Mouse (Mus musculus) neural tube, embryonic 14.5 days (tissue): ENCODE data around the gene Olfr631. TPM values are rescaled to one million over a fixed set of nuclear protein-coding genes. Genes with fewer than 3 reads are reported as not detected.

Experiments used
- ATAC-seq: fragments of 200-750 bp; cut with Nextera tagmentation; 2 replicates; pipeline ENCODE4 v1.8.0; 2017; ENCODE audit warnings: low read depth, mild to moderate bottlenecking, moderate TSS enrichment, moderate library complexity
- H3K27ac ChIP-seq: fragments of 300-500 bp; sonication (generic); 2 replicates; pipeline ENCODE4 v1.5.1; 2014; ENCODE audit warnings: low read depth, mild to moderate bottlenecking, control low read depth, low read length, moderate library complexity, mixed read lengths
- H3K27me3 ChIP-seq: fragments of 300-500 bp; sonication (generic); 2 replicates; pipeline ENCODE4 v1.6.1; 2014; ENCODE audit warnings: low read length; ENCODE audit not compliant: control insufficient read depth, insufficient read depth
- H3K36me3 ChIP-seq: fragments of 300-500 bp; sonication (generic); 2 replicates; pipeline ENCODE4 v1.6.1; 2014; ENCODE audit warnings: low read length, mixed read lengths; ENCODE audit not compliant: control insufficient read depth, insufficient read depth
- H3K4me1 ChIP-seq: fragments of 300-500 bp; sonication (generic); 2 replicates; pipeline ENCODE4 v1.6.1; 2014; ENCODE audit warnings: low read length; ENCODE audit not compliant: control insufficient read depth, insufficient read depth
- H3K4me2 ChIP-seq: fragments of 300-500 bp; sonication (generic); 2 replicates; pipeline ENCODE4 v1.6.1; 2014; ENCODE audit warnings: mild to moderate bottlenecking, low read depth, low read length, control low read depth
- H3K4me3 ChIP-seq: fragments of 300-500 bp; sonication (generic); 2 replicates; pipeline ENCODE4 v1.5.1; 2014; ENCODE audit warnings: low read depth, low read length, control low read depth, mixed read lengths
- H3K9ac ChIP-seq: fragments of 300-500 bp; sonication (generic); replicated peaks from 2 replicates; pipeline ENCODE4 v1.6.1; 2014; ENCODE audit warnings: low read depth, mild to moderate bottlenecking, control low read depth, low read length, mixed read lengths
- H3K9me3 ChIP-seq: fragments of 300-500 bp; sonication (generic); 2 replicates; pipeline ENCODE4 v1.6.1; 2016; ENCODE audit warnings: low read length; ENCODE audit not compliant: control insufficient read depth
- WGBS: fragments of 180-500 bp; shearing (Covaris S2); extraction: QIAGEN DNeasy Blood & Tissue Kit; methylation state at CpG from one replicate; pipeline ENCODE4 v1.1.7; 2014; 5-methylcytosine and 5-hydroxymethylcytosine counted together
- polyA plus RNA-seq: library from polyadenylated mRNA; unstranded; fragments of >200 nt; fragmentation: Nextera tagmentation; extraction: Ambion mirVana; gene quantifications from 2 replicates; pipeline ENCODE4 v1.2.1, GENCODE M21; 2014

The Olfr631 gene
- polyA plus RNA-seq, result not detected in 2 replicates

DNA sequence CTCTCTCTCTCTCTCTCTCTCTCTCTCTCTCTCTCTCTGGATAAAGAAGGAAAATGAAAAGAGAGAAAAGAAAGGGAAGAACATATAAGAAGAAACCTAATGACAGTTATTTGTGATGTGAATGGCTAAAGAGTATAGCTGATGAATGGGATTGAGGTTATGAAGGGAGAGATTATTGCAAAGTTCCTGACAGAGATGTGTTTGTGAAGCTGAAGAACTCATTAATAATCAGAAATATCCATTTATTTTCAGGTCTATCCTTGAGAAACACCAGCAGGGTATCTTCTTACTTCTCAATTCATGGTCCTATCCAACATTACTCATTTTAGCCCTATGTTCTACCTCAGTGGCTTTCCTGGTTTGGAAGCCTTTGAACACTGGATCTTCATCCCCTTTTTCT, at the start of gene Olfr631:
Olfr631 (plus strand) TSS at position 301 of the 400 bp plus-strand sequence.
- ATAC-seq, result no peak
- no peaks in the 10 kb centered on the region for H3K9me3 ChIP-seq
- H3K27ac ChIP-seq, result no peak within 1 kb of the TSS
- no peaks in the 10 kb centered on the region for H3K36me3 ChIP-seq
- H3K4me1 ChIP-seq, result no peaks in the 10 kb centered on the region
- no peak within 1 kb of the TSS for H3K4me2 ChIP-seq
- H3K4me3 ChIP-seq, result no peak within 1 kb of the TSS
- H3K27me3 ChIP-seq, result no peaks in the 10 kb centered on the region
- no peak within 1 kb of the TSS for H3K9ac ChIP-seq

GRCm38 (mm10) chr7:103886152-103886551, 42.5 kb upstream of the Olfr631 start, which contains the start of gene Olfr66:
Gene Olfr66 (minus strand): TSS chr7:103886252.
- H3K27me3 ChIP-seq, result no peaks in the 10 kb centered on the region
- no peaks in the 10 kb centered on the region for H3K4me1 ChIP-seq
- no peak for ATAC-seq
- no peak within 1 kb of the TSS for H3K9ac ChIP-seq
- no peak within 1 kb of the TSS for H3K27ac ChIP-seq
- no peak within 1 kb of the TSS for H3K4me3 ChIP-seq
- H3K4me2 ChIP-seq, result no peak within 1 kb of the TSS
- no peaks in the 10 kb centered on the region for H3K36me3 ChIP-seq
- H3K9me3 ChIP-seq, result no peaks in the 10 kb centered on the region

DNA sequence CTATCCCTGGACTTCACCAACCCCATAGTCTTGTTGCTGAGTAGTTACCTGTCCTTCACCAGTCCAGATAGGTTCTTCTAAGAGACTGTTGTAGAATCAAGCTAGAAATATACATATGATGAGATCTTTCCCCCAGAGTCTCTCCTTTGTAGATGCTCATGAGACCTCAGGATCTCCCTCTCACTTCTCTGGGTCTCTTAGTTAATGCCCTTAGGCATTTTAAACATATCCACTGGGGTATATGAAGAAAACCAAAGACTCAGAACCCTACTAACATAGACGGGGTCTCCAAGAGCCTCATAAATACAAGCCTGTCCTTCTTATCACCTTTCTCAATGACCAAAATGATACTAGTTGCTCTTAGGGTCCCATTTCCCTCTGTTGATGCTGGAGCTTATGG, 34.2 kb upstream of the Olfr631 start, which contains the start of gene Olfr64:
Olfr64 (minus strand) TSS at position 101 of the 400 bp plus-strand sequence.
- no peaks in the 10 kb centered on the region for H3K9me3 ChIP-seq
- no peaks in the 10 kb centered on the region for H3K36me3 ChIP-seq
- ATAC-seq, result no peak
- no peaks in the 10 kb centered on the region for H3K27me3 ChIP-seq
- no peaks in the 10 kb centered on the region for H3K4me1 ChIP-seq
- H3K27ac ChIP-seq, result no peak within 1 kb of the TSS
- no peak within 1 kb of the TSS for H3K9ac ChIP-seq
- no peak within 1 kb of the TSS for H3K4me2 ChIP-seq
- 80% methylated on average over 1 of the region's 1 CpGs for WGBS
- no peak within 1 kb of the TSS for H3K4me3 ChIP-seq

GRCm38 (mm10) chr7:103903187-103903586, 25.4 kb upstream of the Olfr631 start, which contains the start of gene Olfr65:
Gene Olfr65 (plus strand): TSS chr7:103903487.
- no peak within 1 kb of the TSS for H3K4me3 ChIP-seq
- H3K4me2 ChIP-seq, result no peak within 1 kb of the TSS
- H3K9ac ChIP-seq, result no peak within 1 kb of the TSS
- no peak within 1 kb of the TSS for H3K27ac ChIP-seq
- no peak for ATAC-seq
- no peaks in the 10 kb centered on the region for H3K4me1 ChIP-seq
- H3K27me3 ChIP-seq, result no peaks in the 10 kb centered on the region
- 72% methylated on average over 2 of the region's 2 CpGs for WGBS
- H3K36me3 ChIP-seq, result no peaks in the 10 kb centered on the region
- no peaks in the 10 kb centered on the region for H3K9me3 ChIP-seq

DNA sequence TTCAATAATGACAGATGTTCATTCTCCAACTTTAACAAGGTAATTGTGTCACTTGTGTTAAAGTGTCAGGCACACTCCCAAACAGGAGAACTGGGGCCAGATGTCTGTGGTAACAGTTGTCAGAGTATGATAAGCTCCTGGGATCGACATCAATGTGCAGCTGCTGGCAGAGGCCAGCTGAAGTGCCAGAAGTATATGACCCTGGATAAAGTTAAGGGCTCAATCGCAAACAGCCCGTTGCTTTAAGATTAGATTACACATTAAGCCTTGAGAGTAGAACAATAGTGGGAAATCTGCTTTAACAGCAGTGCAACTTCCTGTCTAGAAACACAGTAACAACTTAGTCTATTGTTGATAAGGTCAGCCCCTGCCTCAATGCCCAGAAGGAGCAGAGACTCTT, 18.6 kb upstream of the Olfr631 start:
- H3K9me3 ChIP-seq, result no peaks in the 10 kb centered on the region
- H3K4me1 ChIP-seq, result no peaks in the 10 kb centered on the region
- H3K36me3 ChIP-seq, result no peaks in the 10 kb centered on the region
- H3K4me2 ChIP-seq, result no peak overlapping the region
- 62% methylated on average over 3 of the region's 3 CpGs for WGBS
- H3K27ac ChIP-seq, result no peak overlapping the region
- H3K27me3 ChIP-seq, result no peaks in the 10 kb centered on the region
- no peak overlapping the region for H3K4me3 ChIP-seq
- no peak for ATAC-seq
- H3K9ac ChIP-seq, result no peak overlapping the region

DNA sequence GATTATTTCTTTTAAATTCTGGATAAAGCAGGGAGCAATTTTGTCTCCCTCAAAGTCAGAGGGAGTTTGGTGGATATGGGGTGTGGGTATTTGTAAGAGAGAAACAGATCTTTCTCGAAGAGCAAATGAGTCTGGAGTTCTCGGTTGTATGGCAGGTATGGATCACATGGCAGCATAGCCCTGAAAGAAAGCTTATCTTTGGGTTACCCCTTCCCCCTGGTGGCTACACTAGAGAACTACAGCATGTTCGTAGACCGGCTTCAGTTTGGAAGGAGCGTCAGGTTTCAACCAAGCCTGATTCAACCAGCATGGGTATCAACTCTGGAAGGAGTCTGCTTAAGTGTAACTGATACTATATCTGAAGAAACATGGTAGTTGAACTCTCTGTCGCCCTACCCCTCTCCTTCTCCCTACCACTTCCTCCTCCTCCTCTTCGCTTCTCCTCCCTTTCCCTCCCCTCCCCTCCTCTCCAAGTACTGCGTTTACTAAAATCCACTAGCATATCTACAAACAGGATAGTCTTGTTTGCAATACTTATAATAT, 15.6 kb upstream of the Olfr631 start:
- no peak overlapping the region for H3K4me3 ChIP-seq
- 50% methylated on average over 8 of the region's 8 CpGs for WGBS

DNA sequence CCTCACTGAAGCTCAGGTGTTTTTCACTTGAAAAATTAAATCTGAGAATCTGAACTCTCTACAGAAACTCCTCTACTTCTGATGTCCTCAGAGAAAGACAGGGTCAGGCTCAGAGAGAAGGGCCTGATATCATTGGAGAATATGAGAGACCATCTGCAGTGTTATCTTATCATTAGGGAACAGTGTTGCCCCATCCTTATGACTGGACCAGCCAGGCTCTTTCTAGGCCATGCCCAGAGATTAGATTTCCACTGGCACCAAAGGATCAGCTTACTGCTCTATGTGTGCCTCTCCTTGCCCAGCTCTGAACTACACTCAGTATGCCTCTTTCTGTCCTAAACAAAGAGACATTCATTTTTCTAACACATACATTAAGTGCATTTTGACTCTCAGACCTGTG, 13.3 kb upstream of the Olfr631 start:
- ATAC-seq, result no peak
- H3K27ac ChIP-seq, result no peak overlapping the region
- H3K36me3 ChIP-seq, result no peaks in the 10 kb centered on the region
- H3K4me3 ChIP-seq, result no peak overlapping the region
- no peaks in the 10 kb centered on the region for H3K4me1 ChIP-seq
- H3K4me2 ChIP-seq, result no peak overlapping the region
- H3K27me3 ChIP-seq, result no peaks in the 10 kb centered on the region
- H3K9ac ChIP-seq, result no peak overlapping the region
- H3K9me3 ChIP-seq, result no peaks in the 10 kb centered on the region

More for the DNA sequence above, 15.6 kb upstream of the Olfr631 start:
- H3K9me3 ChIP-seq, result no peaks in the 10 kb centered on the region
- no peaks in the 10 kb centered on the region for H3K36me3 ChIP-seq
- H3K4me1 ChIP-seq, result no peaks in the 10 kb centered on the region
- no peak for ATAC-seq
- H3K9ac ChIP-seq, result no peak overlapping the region
- no peak overlapping the region for H3K27ac ChIP-seq
- H3K27me3 ChIP-seq, result no peaks in the 10 kb centered on the region
- no peak overlapping the region for H3K4me2 ChIP-seq

GRCm38 (mm10) chr7:103934264-103934663, 5.6 kb downstream of the Olfr631 start, which contains the start of gene Olfr632:
Gene Olfr632 (plus strand): TSS chr7:103934347.
- Histone ChIP-seq H3K36me3 (no peaks in the 10 kb centered on the region), H3K4me1 (no peaks in the 10 kb centered on the region), H3K27ac (no peak within 1 kb of the TSS), H3K4me3 (no peak within 1 kb of the TSS), H3K9ac (no peak within 1 kb of the TSS), H3K4me2 (no peak within 1 kb of the TSS), H3K27me3 (no peaks in the 10 kb centered on the region), H3K9me3 (no peaks in the 10 kb centered on the region)
- WGBS, result 78% methylated on average over 2 of the region's 2 CpGs
- ATAC-seq, result no peak

DNA sequence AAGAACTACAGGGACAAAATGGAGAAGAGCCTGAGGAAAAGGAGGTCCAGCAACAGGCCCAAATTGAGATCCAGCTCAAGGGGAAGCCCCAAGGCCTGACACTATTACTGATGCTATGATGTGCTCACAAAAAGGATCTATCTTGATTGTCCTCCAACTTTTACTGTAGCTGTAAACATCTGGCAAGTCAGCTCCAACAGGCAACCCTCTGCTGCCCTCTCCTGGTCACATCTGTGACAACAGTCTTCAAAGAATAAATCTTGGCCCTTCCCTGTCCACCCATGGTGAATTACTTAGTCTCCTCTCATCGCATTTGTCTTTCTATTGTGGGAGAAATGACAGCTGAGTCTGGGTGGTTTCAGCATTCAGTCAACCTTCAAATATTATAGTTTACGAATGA, 14.1 kb downstream of the Olfr631 start:
- H3K4me3 ChIP-seq, result no peak overlapping the region
- peak; percentile 71 for ATAC-seq
- no peaks in the 10 kb centered on the region for H3K36me3 ChIP-seq
- H3K9me3 ChIP-seq, result no peaks in the 10 kb centered on the region
- no peak overlapping the region for H3K9ac ChIP-seq
- WGBS, result 21% methylated on average over 2 of the region's 2 CpGs
- H3K27me3 ChIP-seq, result no peaks in the 10 kb centered on the region
- H3K27ac ChIP-seq, result no peak overlapping the region
- no peaks in the 10 kb centered on the region for H3K4me1 ChIP-seq
- no peak overlapping the region for H3K4me2 ChIP-seq
